Mouse (Mus musculus): ENCODE measurements around the gene Wif1.

The Wif1 gene

GRCm38 (mm10) chr10:121070742-121071141 is 37.0 kb downstream of the Wif1 start:
- no peak for DNase-seq

- no peak for DNase-seq
Measured at GRCm38 (mm10) chr10:121080500-121080899, 46.7 kb downstream of the Wif1 start.

- DNase-seq: no peak
Measured at GRCm38 (mm10) chr10:121082881-121083280, 49.1 kb downstream of the Wif1 start.

- DNase-seq: no peak
Measured at GRCm38 (mm10) chr10:121083512-121083911, 49.8 kb downstream of the Wif1 start.

- DNase-seq: no peak
Measured at GRCm38 (mm10) chr10:121088679-121089078, 54.9 kb downstream of the Wif1 start.

- DNase-seq: no peak
Measured at GRCm38 (mm10) chr10:121089312-121089711, 55.6 kb downstream of the Wif1 start.

- no peak for DNase-seq
Measured at GRCm38 (mm10) chr10:121090006-121090405, 56.2 kb downstream of the Wif1 start.

- DNase-seq: no peak
Measured at GRCm38 (mm10) chr10:121095948-121096347, 62.2 kb downstream of the Wif1 start.

GRCm38 (mm10) chr10:121098263-121098662 is 64.5 kb downstream of the Wif1 start:
- no peak for DNase-seq

GRCm38 (mm10) chr10:121099658-121100057 is 65.9 kb downstream of the Wif1 start:
- no peak for DNase-seq

- DNase-seq: no peak
Measured at GRCm38 (mm10) chr10:121116115-121116514, 82.4 kb downstream of the Wif1 start.

GRCm38 (mm10) chr10:121116636-121117035 is 82.9 kb downstream of the Wif1 start:
- no peak for DNase-seq

GRCm38 (mm10) chr10:121120751-121121150 is 87.0 kb downstream of the Wif1 start:
- DNase-seq: no peak

- no peak for DNase-seq
Measured at GRCm38 (mm10) chr10:121124481-121124880, 90.7 kb downstream of the Wif1 start.

- DNase-seq: no peak
Measured at GRCm38 (mm10) chr10:121129000-121129925, 95.5 kb downstream of the Wif1 start.
